Mouse (Mus musculus): Measurements from ENCODE around the gene Mapk14. TPM values are rescaled to one million over a fixed set of nuclear protein-coding genes. Genes with fewer than 3 reads are reported as not detected.

Gene Mapk14
- polyA plus RNA-seq, 1 experiment from 2014 or later, result 27.5 TPM

- WGBS, result 9% methylated on average over 40 of the region's 40 CpGs
- H3K27ac ChIP-seq, result peak within 1 kb of the TSS; percentile 96
Observed at GRCm38 (mm10) chr17:28689586-28690283, 1.4 kb upstream of the Mapk14 start, which contains the start of gene Slc26a8. TSS of gene Slc26a8 (minus strand) at chr17:28690233.

GRCm38 (mm10) chr17:28691687-28692340 is 685 bp downstream of the Mapk14 start:
- peak overlapping the region; percentile 96 for H3K27ac ChIP-seq
- no peaks in the 10 kb centered on the region for H3K9me3 ChIP-seq
- no peaks in the 10 kb centered on the region for H3K36me3 ChIP-seq (replicated peaks)
- 0% methylated on average over 47 of the region's 53 CpGs for WGBS
- ATAC-seq (replicated peaks), result peak; percentile 57; the same call in 1 of the 2 replicates
- peak overlapping the region; percentile 93 for H3K9ac ChIP-seq
- H3K4me3 ChIP-seq, result peak overlapping the region; percentile 73
- peaks cover 41% of the 10 kb centered on the region for H3K4me1 ChIP-seq
- 0 out of 2 replicates have a peak, but pooled peaks cover 7% of the 10 kb centered on the region for H3K27me3 ChIP-seq (replicated peaks)
- peak overlapping the region; percentile 62 for H3K4me2 ChIP-seq

More at GRCm38 (mm10) chr17:28689586-28690283, 1.4 kb upstream of the Mapk14 start, which contains the start of gene Slc26a8:
- Histone ChIP-seq H3K4me1 (peaks cover 30% of the 10 kb centered on the region), H3K9me3 (no peaks in the 10 kb centered on the region), H3K4me2 (peak within 1 kb of the TSS; percentile 96), H3K36me3 (replicated peaks) (no peaks in the 10 kb centered on the region), H3K4me3 (peak within 1 kb of the TSS; percentile 73), H3K27me3 (replicated peaks) (0 out of 2 replicates have a peak, but pooled peaks cover 7% of the 10 kb centered on the region), H3K9ac (peak within 1 kb of the TSS; percentile 93)
- ATAC-seq (replicated peaks), result no peak

GRCm38 (mm10) chr17:28692341-28692710 is 1.2 kb downstream of the Mapk14 start:
- under 1% methylated on average over 18 of the region's 18 CpGs for WGBS
- H3K36me3 ChIP-seq (replicated peaks), result no peaks in the 10 kb centered on the region
- no peak for ATAC-seq (replicated peaks)
- peak overlapping the region; percentile 73 for H3K4me3 ChIP-seq
- 0 out of 2 replicates have a peak, but pooled peaks cover 7% of the 10 kb centered on the region for H3K27me3 ChIP-seq (replicated peaks)
- no peaks in the 10 kb centered on the region for H3K9me3 ChIP-seq
- H3K27ac ChIP-seq, result peak overlapping the region; percentile 96
- peak overlapping the region; percentile 62 for H3K4me2 ChIP-seq
- peaks cover 46% of the 10 kb centered on the region for H3K4me1 ChIP-seq
- H3K9ac ChIP-seq, result peak overlapping the region; percentile 93

- Histone ChIP-seq H3K4me1 (peaks cover 54% of the 10 kb centered on the region), H3K9ac (peak overlapping the region; percentile 93; the same call in 1 of the 2 replicates)
- WGBS, result 50% methylated on average over 3 of the region's 3 CpGs
Observed at GRCm38 (mm10) chr17:28693086-28693485, 2.0 kb downstream of the Mapk14 start.

GRCm38 (mm10) chr17:28694078-28694477 is 2.9 kb downstream of the Mapk14 start:
- Histone ChIP-seq H3K4me3 (no peak overlapping the region), H3K4me1 (peaks cover 57% of the 10 kb centered on the region), H3K36me3 (replicated peaks) (no peaks in the 10 kb centered on the region), H3K27me3 (replicated peaks) (0 out of 2 replicates have a peak, but pooled peaks cover under 1% of the 10 kb centered on the region), H3K27ac (no peak overlapping the region), H3K9ac (no peak overlapping the region), H3K4me2 (no peak overlapping the region), H3K9me3 (no peaks in the 10 kb centered on the region)
- 46% methylated on average over 2 of the region's 2 CpGs for WGBS
- no peak for ATAC-seq (replicated peaks)

More at GRCm38 (mm10) chr17:28693086-28693485, 2.0 kb downstream of the Mapk14 start:
- ATAC-seq (replicated peaks), result no peak
- 0 out of 2 replicates have a peak, but pooled peaks cover 7% of the 10 kb centered on the region for H3K27me3 ChIP-seq (replicated peaks)
- H3K27ac ChIP-seq, result no peak overlapping the region
- H3K4me2 ChIP-seq, result peak overlapping the region; percentile 62
- H3K4me3 ChIP-seq, result peak overlapping the region; percentile 73
- no peaks in the 10 kb centered on the region for H3K9me3 ChIP-seq
- no peaks in the 10 kb centered on the region for H3K36me3 ChIP-seq (replicated peaks)

GRCm38 (mm10) chr17:28694832-28695231 is 3.7 kb downstream of the Mapk14 start:
- Histone ChIP-seq H3K9ac (no peak overlapping the region), H3K27ac (no peak overlapping the region), H3K36me3 (replicated peaks) (no peaks in the 10 kb centered on the region), H3K4me2 (no peak overlapping the region), H3K4me3 (no peak overlapping the region), H3K4me1 (peaks cover 50% of the 10 kb centered on the region), H3K9me3 (no peaks in the 10 kb centered on the region), H3K27me3 (replicated peaks) (no peaks in the 10 kb centered on the region)
- WGBS, result 77% methylated on average over 4 of the region's 4 CpGs
- no peak for ATAC-seq (replicated peaks)

GRCm38 (mm10) chr17:28696641-28697040 is 5.5 kb downstream of the Mapk14 start:
- H3K27me3 ChIP-seq (replicated peaks), result no peaks in the 10 kb centered on the region
- H3K27ac ChIP-seq, result no peak overlapping the region
- ATAC-seq (replicated peaks), result no peak
- WGBS, result 67% methylated on average over 2 of the region's 2 CpGs
- no peak overlapping the region for H3K4me2 ChIP-seq
- no peaks in the 10 kb centered on the region for H3K36me3 ChIP-seq (replicated peaks)
- no peaks in the 10 kb centered on the region for H3K9me3 ChIP-seq
- no peak overlapping the region for H3K9ac ChIP-seq
- no peak overlapping the region for H3K4me3 ChIP-seq
- H3K4me1 ChIP-seq, result peaks cover 43% of the 10 kb centered on the region

GRCm38 (mm10) chr17:28697290-28698195 is 6.4 kb downstream of the Mapk14 start:
- no peaks in the 10 kb centered on the region for H3K36me3 ChIP-seq (replicated peaks)
- H3K9ac ChIP-seq, result no peak overlapping the region
- 0 out of 2 replicates have a peak, but pooled peaks have one; percentile 37 for ATAC-seq (replicated peaks)
- H3K27me3 ChIP-seq (replicated peaks), result no peaks in the 10 kb centered on the region
- H3K4me2 ChIP-seq, result no peak overlapping the region
- H3K4me3 ChIP-seq, result no peak overlapping the region
- WGBS, result 76% methylated on average over 13 of the region's 13 CpGs
- H3K27ac ChIP-seq, result no peak overlapping the region
- H3K4me1 ChIP-seq, result peaks cover 43% of the 10 kb centered on the region
- H3K9me3 ChIP-seq, result no peaks in the 10 kb centered on the region

GRCm38 (mm10) chr17:28698245-28698644 is 7.1 kb downstream of the Mapk14 start:
- no peaks in the 10 kb centered on the region for H3K27me3 ChIP-seq (replicated peaks)
- 38% methylated on average over 4 of the region's 4 CpGs for WGBS

GRCm38 (mm10) chr17:28698672-28699071 is 7.5 kb downstream of the Mapk14 start:
- Histone ChIP-seq H3K27me3 (replicated peaks) (no peaks in the 10 kb centered on the region), H3K36me3 (replicated peaks) (no peaks in the 10 kb centered on the region), H3K4me2 (no peak overlapping the region), H3K4me3 (no peak overlapping the region), H3K27ac (no peak overlapping the region), H3K9me3 (no peaks in the 10 kb centered on the region), H3K9ac (no peak overlapping the region), H3K4me1 (peaks cover 33% of the 10 kb centered on the region)
- ATAC-seq (replicated peaks), result no peak
- WGBS, result 93% methylated on average over 2 of the region's 2 CpGs

More at GRCm38 (mm10) chr17:28698245-28698644, 7.1 kb downstream of the Mapk14 start:
- no peak for ATAC-seq (replicated peaks)
- Histone ChIP-seq H3K4me2 (no peak overlapping the region), H3K36me3 (replicated peaks) (no peaks in the 10 kb centered on the region), H3K4me3 (no peak overlapping the region), H3K9me3 (no peaks in the 10 kb centered on the region), H3K9ac (no peak overlapping the region), H3K4me1 (peaks cover 37% of the 10 kb centered on the region), H3K27ac (no peak overlapping the region)

GRCm38 (mm10) chr17:28699789-28700188 is 8.7 kb downstream of the Mapk14 start:
- Histone ChIP-seq H3K4me3 (no peak overlapping the region), H3K9me3 (no peaks in the 10 kb centered on the region), H3K9ac (no peak overlapping the region), H3K4me2 (no peak overlapping the region), H3K27me3 (replicated peaks) (no peaks in the 10 kb centered on the region), H3K27ac (no peak overlapping the region), H3K4me1 (peaks cover 27% of the 10 kb centered on the region), H3K36me3 (replicated peaks) (no peaks in the 10 kb centered on the region)
- ATAC-seq (replicated peaks), result no peak
- 85% methylated on average over 7 of the region's 7 CpGs for WGBS
